Mouse (Mus musculus) embryonic stem cell, embryonic (primary cell): ENCODE measurements around the gene 5430402E10Rik.
"Not testable (repeated sequence)": the region's sequence is repeated elsewhere in the genome, so short reads cannot be mapped to it uniquely, and the experiment has no call there.

Experiments used
- CTCF ChIA-PET, 4 experiments: fragments of 300-600 bp in 2 of 4; fragments of 350-600 bp in 2 of 4; sonication (Branson Sonifier 250); formaldehyde crosslinking; loops; one replicate each; lab custom pipeline; 2022; ENCODE audit warnings: inconsistent platforms in 2 of 4; lab: Charles Lee
- POLR2A ChIA-PET, 4 experiments: fragments of 300-600 bp in 2 of 4; fragments of 350-600 bp in 2 of 4; sonication (Branson Sonifier 250); formaldehyde crosslinking; loops; one replicate each; lab custom pipeline; 2022; ENCODE audit warnings: antibody characterized with exemption in 4 of 4, inconsistent platforms in 1 of 4; lab: Charles Lee

The 5430402E10Rik gene

DNA sequence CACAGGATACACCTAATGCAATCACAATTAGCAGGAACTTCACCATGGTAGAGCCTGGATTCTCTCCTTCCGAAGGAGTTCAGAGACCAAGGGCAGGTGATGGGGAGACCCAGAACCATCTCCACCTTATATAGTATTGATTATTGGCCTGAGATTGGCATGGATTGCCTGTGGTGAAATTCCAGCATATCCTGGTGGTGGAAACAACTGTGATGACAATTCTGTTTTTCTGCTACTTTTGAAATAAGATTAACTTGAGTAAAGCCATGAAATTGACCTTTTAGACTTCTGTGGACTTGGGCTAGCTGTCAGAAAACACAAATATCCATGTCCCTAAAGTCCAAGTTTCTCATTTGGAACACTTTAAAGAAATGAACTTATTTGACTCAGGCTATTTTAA lies at the start of gene 5430402E10Rik:
Gene 5430402E10Rik (minus strand): TSS at position 101 of the 400 bp plus-strand sequence.
- CTCF ChIA-PET = not testable (repeated sequence)

DNA sequence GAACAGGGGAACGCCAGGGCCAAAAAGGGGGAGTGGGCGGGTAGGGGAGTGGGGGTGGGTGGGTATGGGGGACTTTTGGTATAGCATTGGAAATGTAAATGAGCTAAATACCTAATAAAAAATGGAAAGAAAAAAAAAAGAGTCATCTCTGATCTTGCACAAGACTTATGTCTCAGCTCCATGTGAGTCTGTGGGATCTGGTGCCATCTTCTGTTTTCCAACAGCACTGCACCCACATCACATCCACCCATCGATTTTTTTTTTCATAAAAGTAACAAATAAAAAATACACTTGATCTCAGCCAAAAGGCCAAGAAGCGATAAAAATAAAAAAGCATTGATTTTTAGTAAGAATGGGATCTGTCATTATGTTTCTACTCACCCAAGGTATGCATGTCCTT lies 44.8 kb downstream of the 5430402E10Rik start:
- CTCF ChIA-PET = interaction anchor here in 1 of 4 experiments (1.0 kb wide), 1 partner anchor 68 kb away, joined by 4 read pairs; no protein-coding TSS in a partner anchor

More for the DNA sequence above, at the start of gene 5430402E10Rik:
- POLR2A ChIA-PET = not testable (repeated sequence)

More for the DNA sequence above, 44.8 kb downstream of the 5430402E10Rik start:
- POLR2A ChIA-PET = not testable (repeated sequence)
